Mouse (Mus musculus): ENCODE measurements around the gene Dmkn. TPM values are rescaled to one million over a fixed set of nuclear protein-coding genes. Genes with fewer than 3 reads are reported as not detected.
A peak's percentile ranks its signal among the peaks of the same experiment; 100 is the strongest.
"Not testable (repeated sequence)": the region's sequence is repeated elsewhere in the genome, so short reads cannot be mapped to it uniquely, and the experiment has no call there.

Dmkn gene
- polyA plus RNA-seq, 1 experiment from 2014 or later: 142 TPM

- Histone ChIP-seq H3K27ac (peak within 1 kb of the TSS; percentile 11; the same call in 1 of the 2 replicates), H3K36me3 (no peaks in the 10 kb centered on the region), H3K9me3 (no peaks in the 10 kb centered on the region), H3K4me3 (replicated peaks) (no peak within 1 kb of the TSS), H3K9ac (no peak within 1 kb of the TSS), H3K27me3 (replicated peaks) (no peaks in the 10 kb centered on the region), H3K4me2 (peak within 1 kb of the TSS; percentile 6; the same call in 1 of the 2 replicates), H3K4me1 (no peaks in the 10 kb centered on the region; the same call in 1 of the 2 replicates)
- WGBS: 79% methylated on average over 18 of the region's 18 CpGs
- peak; percentile 37; the same call in 1 of the 2 replicates for ATAC-seq (ENCODE audit: insufficient read depth, low FRiP score, low read depth)
Measured at GRCm38 (mm10) chr7:30823675-30824074, 60.1 kb downstream of the Dmkn start, which contains the start of gene Ffar2. Ffar2 (minus strand) TSS chr7:30823775.

GRCm38 (mm10) chr7:30824306-30824705 lies 60.8 kb downstream of the Dmkn start:
- Histone ChIP-seq H3K4me3 (replicated peaks) (no peak overlapping the region), H3K27me3 (replicated peaks) (no peaks in the 10 kb centered on the region), H3K9ac (no peak overlapping the region), H3K4me2 (no peak overlapping the region), H3K36me3 (no peaks in the 10 kb centered on the region), H3K27ac (peak overlapping the region; percentile 11; the same call in 1 of the 2 replicates), H3K4me1 (no peaks in the 10 kb centered on the region; the same call in 1 of the 2 replicates), H3K9me3 (no peaks in the 10 kb centered on the region)
- 83% methylated on average over 3 of the region's 3 CpGs for WGBS
- no peak for ATAC-seq (ENCODE audit: insufficient read depth, low FRiP score, low read depth)

GRCm38 (mm10) chr7:30826660-30827059 lies 63.1 kb downstream of the Dmkn start:
- Histone ChIP-seq H3K27me3 (replicated peaks) (no peaks in the 10 kb centered on the region), H3K27ac (no peak overlapping the region), H3K9ac (no peak overlapping the region), H3K4me2 (no peak overlapping the region), H3K9me3 (no peaks in the 10 kb centered on the region), H3K36me3 (no peaks in the 10 kb centered on the region), H3K4me3 (replicated peaks) (no peak overlapping the region), H3K4me1 (no peaks in the 10 kb centered on the region)
- WGBS: 89% methylated on average over 10 of the region's 10 CpGs
- ATAC-seq (ENCODE audit: insufficient read depth, low FRiP score, low read depth): no peak

GRCm38 (mm10) chr7:30828871-30829270 lies 65.3 kb downstream of the Dmkn start:
- not testable (repeated sequence) for ATAC-seq (ENCODE audit: insufficient read depth, low FRiP score, low read depth); H3K4me1 ChIP-seq; H3K9me3 ChIP-seq; H3K27ac ChIP-seq; H3K4me3 ChIP-seq (replicated peaks); H3K4me2 ChIP-seq; H3K36me3 ChIP-seq; H3K27me3 ChIP-seq (replicated peaks); H3K9ac ChIP-seq

GRCm38 (mm10) chr7:30829428-30829827 lies 65.9 kb downstream of the Dmkn start:
- no peak overlapping the region for H3K9ac ChIP-seq
- no peaks in the 10 kb centered on the region for H3K4me1 ChIP-seq
- H3K27me3 ChIP-seq (replicated peaks): no peaks in the 10 kb centered on the region
- no peaks in the 10 kb centered on the region for H3K36me3 ChIP-seq
- ATAC-seq (ENCODE audit: insufficient read depth, low FRiP score, low read depth): no peak
- H3K4me3 ChIP-seq (replicated peaks): no peak overlapping the region
- no peak overlapping the region for H3K27ac ChIP-seq
- H3K9me3 ChIP-seq: no peaks in the 10 kb centered on the region
- 65% methylated on average over 3 of the region's 3 CpGs for WGBS
- no peak overlapping the region for H3K4me2 ChIP-seq

Other genes with a start within 250 kb of the Dmkn start
- 7.3 and 8.7 TPM in 2 replicates for gene Arhgap33, start 228.7 kb upstream of the Dmkn start, polyA plus RNA-seq (2015; fragmentation: Nextera tagmentation; extraction: Ambion mirVana)
- 49.6 and 51.0 TPM in 2 replicates for gene Hspb6, start 211.6 kb upstream of the Dmkn start, polyA plus RNA-seq (2015; fragmentation: Nextera tagmentation; extraction: Ambion mirVana)
- gene Proser3, start 211.5 kb upstream of the Dmkn start, polyA plus RNA-seq (2015; fragmentation: Nextera tagmentation; extraction: Ambion mirVana): 11.1 and 13.5 TPM in 2 replicates
- 55.0 and 66.3 TPM in 2 replicates for gene Lin37, start 203.9 kb upstream of the Dmkn start, polyA plus RNA-seq (2015; fragmentation: Nextera tagmentation; extraction: Ambion mirVana)
- gene U2af1l4, start 200.5 kb upstream of the Dmkn start, polyA plus RNA-seq (2015; fragmentation: Nextera tagmentation; extraction: Ambion mirVana): 82.5 and 85.7 TPM in 2 replicates
- 11.1 and 11.5 TPM in 2 replicates for gene Gm49396, start 200.4 kb upstream of the Dmkn start, polyA plus RNA-seq (2015; fragmentation: Nextera tagmentation; extraction: Ambion mirVana)
- gene Psenen, start 200.1 kb upstream of the Dmkn start, polyA plus RNA-seq (2015; fragmentation: Nextera tagmentation; extraction: Ambion mirVana): 135 and 138 TPM in 2 replicates
- 2.2 and 3.5 TPM in 2 replicates for gene Igflr1, start 198.3 kb upstream of the Dmkn start, polyA plus RNA-seq (2015; fragmentation: Nextera tagmentation; extraction: Ambion mirVana)
- 7.6 and 8.4 TPM in 2 replicates for gene Kmt2b, start 175.0 kb upstream of the Dmkn start, polyA plus RNA-seq (2015; fragmentation: Nextera tagmentation; extraction: Ambion mirVana)
- 0.81 and 0.90 TPM in 2 replicates for gene Zbtb32, start 164.8 kb upstream of the Dmkn start, polyA plus RNA-seq (2015; fragmentation: Nextera tagmentation; extraction: Ambion mirVana)
- 6.8 and 7.4 TPM in 2 replicates for gene Upk1a, start 150.9 kb upstream of the Dmkn start, polyA plus RNA-seq (2015; fragmentation: Nextera tagmentation; extraction: Ambion mirVana)
- gene Cox6b1, start 137.6 kb upstream of the Dmkn start, polyA plus RNA-seq (2015; fragmentation: Nextera tagmentation; extraction: Ambion mirVana): 994 and 1,014 TPM in 2 replicates
- not detected in 2 replicates for gene Etv2, start 127.9 kb upstream of the Dmkn start, polyA plus RNA-seq (2015; fragmentation: Nextera tagmentation; extraction: Ambion mirVana)
- 110 and 111 TPM in 2 replicates for gene Rbm42, start 113.4 kb upstream of the Dmkn start, polyA plus RNA-seq (2015; fragmentation: Nextera tagmentation; extraction: Ambion mirVana)
- gene Haus5, start 98.8 kb upstream of the Dmkn start, polyA plus RNA-seq (2015; fragmentation: Nextera tagmentation; extraction: Ambion mirVana): 39.1 and 47.7 TPM in 2 replicates
- gene Pmis2, start 92.2 kb upstream of the Dmkn start, polyA plus RNA-seq (2015; fragmentation: Nextera tagmentation; extraction: Ambion mirVana): not detected in 2 replicates
- gene 2200002J24Rik, start 64.8 kb upstream of the Dmkn start, polyA plus RNA-seq (2015; fragmentation: Nextera tagmentation; extraction: Ambion mirVana): 4.2 and 6.6 TPM in 2 replicates
- 4.9 and 9.2 TPM in 2 replicates for gene Atp4a, start 51.5 kb upstream of the Dmkn start, polyA plus RNA-seq (2015; fragmentation: Nextera tagmentation; extraction: Ambion mirVana)
- gene Tmem147, start 34.2 kb upstream of the Dmkn start, polyA plus RNA-seq (2015; fragmentation: Nextera tagmentation; extraction: Ambion mirVana): 227 and 239 TPM in 2 replicates
- gene Gapdhs, start 20.1 kb upstream of the Dmkn start, polyA plus RNA-seq (2015; fragmentation: Nextera tagmentation; extraction: Ambion mirVana): 0.50 and 0.73 TPM in 2 replicates
- gene Sbsn, start 12.3 kb upstream of the Dmkn start, polyA plus RNA-seq (2015; fragmentation: Nextera tagmentation; extraction: Ambion mirVana): 8.4 and 17.9 TPM in 2 replicates
- 96.1 and 227 TPM in 2 replicates for gene Krtdap, start 24.1 kb downstream of the Dmkn start, polyA plus RNA-seq (2015; fragmentation: Nextera tagmentation; extraction: Ambion mirVana)
- 14.9 and 26.5 TPM in 2 replicates for gene Ffar2, start 60.0 kb downstream of the Dmkn start, polyA plus RNA-seq (2015; fragmentation: Nextera tagmentation; extraction: Ambion mirVana)
- 0.31 and 0.41 TPM in 2 replicates for gene Ffar3, start 92.4 kb downstream of the Dmkn start, polyA plus RNA-seq (2015; fragmentation: Nextera tagmentation; extraction: Ambion mirVana)
- 0.26 and 0.30 TPM in 2 replicates for gene Ffar1, start 97.8 kb downstream of the Dmkn start, polyA plus RNA-seq (2015; fragmentation: Nextera tagmentation; extraction: Ambion mirVana)
- 0.15 and 0.22 TPM in 2 replicates for gene Cd22, start 116.6 kb downstream of the Dmkn start, polyA plus RNA-seq (2015; fragmentation: Nextera tagmentation; extraction: Ambion mirVana)
- 0.31 and 0.48 TPM in 2 replicates for gene Mag, start 151.1 kb downstream of the Dmkn start, polyA plus RNA-seq (2015; fragmentation: Nextera tagmentation; extraction: Ambion mirVana)
- 0.62 TPM in 1 of 2 replicates, not detected in the other for gene Hamp2, start 160.9 kb downstream of the Dmkn start, polyA plus RNA-seq (2015; fragmentation: Nextera tagmentation; extraction: Ambion mirVana)
- 0.39 and 1.8 TPM in 2 replicates for gene Hamp, start 180.3 kb downstream of the Dmkn start, polyA plus RNA-seq (2015; fragmentation: Nextera tagmentation; extraction: Ambion mirVana)
- gene Usf2, start 193.0 kb downstream of the Dmkn start, polyA plus RNA-seq (2015; fragmentation: Nextera tagmentation; extraction: Ambion mirVana): 19.9 and 22.9 TPM in 2 replicates
- 102 and 116 TPM in 2 replicates for gene Lsr, start 209.7 kb downstream of the Dmkn start, polyA plus RNA-seq (2015; fragmentation: Nextera tagmentation; extraction: Ambion mirVana)
- gene Fam187b, start 210.0 kb downstream of the Dmkn start, polyA plus RNA-seq (2015; fragmentation: Nextera tagmentation; extraction: Ambion mirVana): 8.7 and 9.7 TPM in 2 replicates